Mouse (Mus musculus): Measurements from ENCODE around the gene Gm11569.
"Not testable (repeated sequence)": the region's sequence is repeated elsewhere in the genome, so short reads cannot be mapped to it uniquely, and the experiment has no call there.

Gene Gm11569

DNA sequence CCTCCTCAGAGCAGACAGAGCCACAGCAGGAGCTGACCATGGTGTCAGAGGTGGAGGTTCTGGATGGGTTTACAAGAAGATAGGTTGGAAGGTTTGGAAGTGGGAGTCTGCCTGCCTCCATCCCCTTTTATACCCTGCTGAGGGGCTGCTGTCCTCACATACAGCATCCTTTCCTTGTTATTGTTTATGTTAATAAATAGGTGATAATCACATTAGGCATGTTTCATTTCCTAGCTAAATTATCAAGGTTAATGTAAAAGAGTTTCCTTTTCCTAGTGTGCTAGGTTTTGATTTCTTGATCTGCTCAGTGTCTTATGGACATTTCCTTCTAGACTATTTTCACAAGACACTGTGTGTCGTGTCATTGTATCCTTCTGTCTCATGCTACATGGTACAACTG is at the start of gene Gm11569:
Gene Gm11569 (minus strand): TSS at position 101 of the 400 bp plus-strand sequence.
- in situ Hi-C loops (cut with MseI, MboI): loop anchor here in 1 of 2 experiments (10.0 kb wide), 1 partner anchor 46 kb away; no protein-coding TSS in a partner anchor

DNA sequence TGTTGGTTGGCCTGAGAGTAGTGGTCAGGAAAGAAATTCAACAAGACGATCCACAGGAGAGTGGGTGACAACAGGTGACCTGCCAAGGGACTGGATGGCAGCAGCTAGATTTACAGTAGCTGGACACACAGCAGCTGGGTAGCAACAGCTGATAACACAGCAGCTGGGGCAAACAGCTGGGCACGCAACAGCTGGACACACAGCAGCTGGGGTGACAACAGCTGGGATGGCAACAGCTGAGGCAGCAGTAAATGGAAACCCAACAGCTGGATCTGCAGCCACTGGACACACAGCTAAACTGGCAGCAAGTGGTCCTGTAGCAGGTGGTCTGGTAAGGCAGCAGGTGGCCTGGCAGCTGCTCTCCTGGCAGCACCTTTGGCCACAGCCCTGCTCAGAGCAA is 48.0 kb upstream of the Gm11569 start:
- in situ Hi-C loops (cut with MseI, MboI): loop anchor here in 1 of 2 experiments (10.0 kb wide), 1 partner anchor 52 kb away; the partner anchor contains the start of genes Gm11569 and Gm11596

DNA sequence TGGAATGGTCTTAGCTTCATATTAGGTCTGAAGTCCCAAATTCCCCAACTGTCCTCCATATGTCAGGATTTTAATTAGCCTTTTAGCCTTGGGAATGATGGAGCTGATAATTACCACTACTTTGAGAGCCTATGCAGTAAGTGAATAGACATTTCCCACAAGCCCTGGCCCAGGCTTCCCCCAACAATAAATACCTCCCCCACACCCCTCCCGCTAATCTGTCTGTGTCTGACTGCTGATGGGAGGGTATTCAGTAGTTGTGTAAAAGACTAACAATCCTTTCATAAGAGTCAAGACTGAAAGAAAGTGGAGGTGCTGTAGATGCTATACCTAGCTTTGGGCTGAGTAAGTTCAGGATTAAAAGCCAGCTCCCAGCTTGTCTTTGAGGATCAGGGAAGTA is 43.5 kb upstream of the Gm11569 start:
- in situ Hi-C loops (cut with MseI, MboI): loop anchor here in 1 of 2 experiments (10.0 kb wide), 1 partner anchor 47 kb away; the partner anchor contains the start of genes Gm11569 and Gm11596

DNA sequence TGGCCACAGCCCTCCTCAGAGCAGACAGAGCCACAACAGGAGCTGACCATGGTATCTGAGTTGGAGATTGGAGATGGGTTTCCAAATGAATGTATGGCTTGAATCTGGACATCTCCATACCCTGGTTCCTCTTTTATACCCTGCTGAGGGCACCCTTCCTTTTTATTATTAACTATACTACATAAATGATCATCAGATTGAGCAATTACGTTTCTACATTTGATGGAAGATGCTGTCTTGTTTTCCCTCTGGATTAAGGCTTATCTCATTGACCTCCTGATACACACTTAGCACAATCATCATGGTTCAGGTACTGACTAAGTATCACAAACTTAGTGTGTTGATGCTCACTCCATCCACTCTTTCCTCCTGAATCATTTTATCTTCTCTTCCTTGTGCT is 39.2 kb upstream of the Gm11569 start, which contains the start of gene 2300003K06Rik:
Gene 2300003K06Rik (minus strand): TSS at position 101 of the 400 bp plus-strand sequence.
- in situ Hi-C loops (cut with MseI, MboI): no loop called here

DNA sequence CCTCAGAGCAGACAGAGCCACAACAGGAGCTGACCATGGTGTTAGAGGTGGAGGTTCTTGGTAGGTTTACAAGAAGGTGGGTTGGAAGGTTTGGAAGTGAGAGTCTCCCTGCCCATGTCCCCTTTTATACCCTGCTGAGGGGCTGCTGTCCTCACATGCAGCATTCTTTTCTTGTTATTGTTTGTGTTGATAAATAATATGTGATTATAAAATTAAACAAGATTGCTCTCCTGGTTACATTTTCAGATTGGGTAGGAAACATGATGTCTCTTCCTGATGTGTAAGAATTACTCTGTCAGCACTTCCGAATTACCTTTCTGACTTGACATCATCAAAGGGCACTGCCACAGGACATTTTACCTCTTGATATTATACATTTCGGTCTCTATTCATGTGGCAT is 16.8 kb upstream of the Gm11569 start, which contains the start of gene Gm11564:
Gene Gm11564 (minus strand): TSS at position 101 of the 400 bp plus-strand sequence.
- in situ Hi-C loops (cut with MseI, MboI): not testable (repeated sequence)

DNA sequence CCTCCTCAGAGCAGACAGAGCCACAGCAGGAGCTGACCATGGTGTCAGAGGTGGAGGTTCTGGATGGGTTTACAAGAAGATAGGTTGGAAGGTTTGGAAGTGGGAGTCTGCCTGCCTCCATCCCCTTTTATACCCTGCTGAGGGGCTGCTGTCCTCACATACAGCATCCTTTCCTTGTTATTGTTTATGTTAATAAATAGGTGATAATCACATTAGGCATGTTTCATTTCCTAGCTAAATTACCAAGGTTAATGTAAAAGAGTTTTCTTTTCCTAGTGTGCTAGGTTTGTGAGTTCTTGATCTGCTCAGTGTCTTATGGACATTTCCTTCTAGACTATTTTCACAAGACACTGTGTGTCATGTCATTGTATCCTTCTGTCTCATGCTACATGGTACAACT is 11.1 kb upstream of the Gm11569 start, which contains the start of gene Krtap4-13:
Gene Krtap4-13 (minus strand): TSS at position 101 of the 400 bp plus-strand sequence.
- in situ Hi-C loops (cut with MseI, MboI): not testable (repeated sequence)

DNA sequence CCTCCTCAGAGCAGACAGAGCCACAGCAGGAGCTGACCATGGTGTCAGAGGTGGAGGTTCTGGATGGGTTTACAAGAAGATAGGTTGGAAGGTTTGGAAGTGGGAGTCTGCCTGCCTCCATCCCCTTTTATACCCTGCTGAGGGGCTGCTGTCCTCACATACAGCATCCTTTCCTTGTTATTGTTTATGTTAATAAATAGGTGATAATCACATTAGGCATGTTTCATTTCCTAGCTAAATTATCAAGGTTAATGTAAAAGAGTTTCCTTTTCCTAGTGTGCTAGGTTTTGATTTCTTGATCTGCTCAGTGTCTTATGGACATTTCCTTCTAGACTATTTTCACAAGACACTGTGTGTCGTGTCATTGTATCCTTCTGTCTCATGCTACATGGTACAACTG is 5.6 kb upstream of the Gm11569 start, which contains the start of gene Gm11554:
Gene Gm11554 (minus strand): TSS at position 101 of the 400 bp plus-strand sequence.
- in situ Hi-C loops (cut with MseI, MboI): not testable (repeated sequence)

DNA sequence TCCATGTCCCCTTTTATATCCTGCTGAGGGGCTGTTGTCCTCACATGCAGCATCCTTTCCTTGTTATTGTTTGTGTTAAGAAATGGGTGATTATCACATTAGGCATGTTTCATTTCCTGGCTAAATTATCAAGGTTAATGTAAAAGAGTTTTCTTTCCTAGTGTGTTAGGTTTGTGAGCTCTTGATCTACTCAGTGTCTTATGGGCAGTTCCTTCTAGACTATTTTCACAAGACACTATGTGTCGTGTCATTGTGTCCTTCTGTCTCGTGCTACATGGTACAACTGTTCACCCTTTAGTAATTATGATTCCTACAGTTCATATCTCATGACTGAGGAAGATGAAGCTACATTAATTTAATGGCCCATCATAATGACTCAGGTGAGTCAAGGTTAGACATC is 5.4 kb downstream of the Gm11569 start, which contains the start of gene Gm11596:
Gene Gm11596 (minus strand): TSS at position 101 of the 400 bp plus-strand sequence.
- in situ Hi-C loops (cut with MseI, MboI): loop anchor here in 1 of 2 experiments (10.0 kb wide), 1 partner anchor 51 kb away; no protein-coding TSS in a partner anchor

DNA sequence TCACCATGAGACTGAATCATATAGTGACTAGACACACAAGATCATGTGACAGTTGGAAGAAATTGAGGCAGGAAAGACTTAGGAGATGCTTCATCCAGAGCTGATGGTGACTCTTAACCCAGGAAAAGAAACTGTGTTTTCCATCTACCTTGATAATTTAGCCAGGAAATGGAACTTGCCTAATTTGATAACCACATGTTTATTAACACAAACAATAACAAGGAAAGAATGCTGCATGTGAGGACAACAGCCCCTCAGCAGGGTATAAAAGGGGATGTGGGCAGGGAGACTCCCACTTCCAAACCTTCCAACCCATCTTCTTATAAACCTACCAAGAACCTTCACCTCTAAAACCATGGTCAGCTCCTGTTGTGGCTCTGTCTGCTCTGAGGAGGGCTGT is 13.8 kb downstream of the Gm11569 start, which contains the start of gene Krtap4-9:
Gene Krtap4-9 (plus strand): TSS at position 301 of the 400 bp plus-strand sequence.
- in situ Hi-C loops (cut with MseI, MboI): not testable (repeated sequence)

DNA sequence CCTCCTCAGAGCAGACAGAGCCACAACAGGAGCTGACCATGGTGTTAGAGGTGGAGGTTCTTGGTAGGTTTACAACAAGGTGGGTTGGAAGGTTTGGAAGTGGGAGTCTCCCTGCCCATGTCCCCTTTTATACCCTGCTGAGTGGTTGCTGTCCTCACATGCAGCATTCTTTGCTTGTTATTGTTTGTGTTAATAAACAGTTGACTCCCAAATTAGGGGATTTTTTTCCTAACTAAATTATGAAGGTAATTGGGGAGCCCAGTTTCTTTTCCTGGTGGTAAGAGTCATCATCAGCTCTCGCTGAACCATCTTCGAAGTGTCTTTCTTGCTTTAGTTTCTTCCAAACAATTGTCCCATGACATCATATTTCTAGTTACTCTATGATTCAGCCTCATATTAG is 18.1 kb downstream of the Gm11569 start, which contains the start of gene Krtap4-8:
Gene Krtap4-8 (minus strand): TSS at position 101 of the 400 bp plus-strand sequence.
- in situ Hi-C loops (cut with MseI, MboI): no loop called here

DNA sequence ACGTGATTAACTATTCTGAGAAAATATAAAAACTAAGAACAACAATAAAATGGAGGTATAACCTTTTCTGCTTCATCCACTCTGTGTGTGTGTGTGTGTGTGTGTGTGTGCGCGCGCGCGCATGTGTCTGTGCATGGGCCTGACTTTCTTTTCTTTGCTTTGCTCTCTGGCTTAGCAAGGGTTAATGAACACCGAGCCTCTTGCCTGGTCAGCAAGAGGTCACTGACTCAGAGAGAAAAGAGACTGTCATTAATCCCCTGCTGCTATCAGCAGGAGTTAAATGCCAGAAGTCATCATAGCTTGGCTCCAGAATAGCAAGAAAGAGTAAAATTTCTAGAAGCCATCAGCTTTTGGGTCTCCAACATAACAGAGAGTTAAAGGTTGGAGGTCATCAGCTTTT is 20.3 kb downstream of the Gm11569 start:
- in situ Hi-C loops (cut with MseI, MboI): loop anchor here in 1 of 2 experiments (10.0 kb wide), 1 partner anchor 76 kb away; the partner anchor contains the start of genes Gm11568 and Krtap4-16

DNA sequence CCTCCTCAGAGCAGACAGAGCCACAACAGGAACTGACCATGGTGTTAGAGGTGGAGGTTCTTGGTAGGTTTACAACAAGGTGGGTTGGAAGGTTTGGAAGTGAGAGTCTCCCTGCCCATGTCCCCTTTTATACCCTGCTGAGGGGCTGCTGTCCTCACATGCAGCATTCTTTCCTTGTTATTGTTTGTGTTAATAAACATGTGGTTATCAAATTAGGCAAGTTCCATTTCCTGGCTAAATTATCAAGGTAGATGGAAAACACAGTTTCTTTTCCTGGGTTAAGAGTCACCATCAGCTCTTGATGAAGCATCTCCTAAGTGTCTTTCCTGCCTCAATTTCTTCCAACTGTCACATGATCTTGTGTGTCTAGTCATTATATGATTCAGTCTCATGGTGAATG is 25.9 kb downstream of the Gm11569 start, which contains the start of gene Gm11595:
Gene Gm11595 (minus strand): TSS at position 101 of the 400 bp plus-strand sequence.
- in situ Hi-C loops (cut with MseI, MboI): loop anchor here in 1 of 2 experiments (10.0 kb wide), 1 partner anchor 82 kb away; the partner anchor contains the start of genes Gm11568 and Krtap4-16

DNA sequence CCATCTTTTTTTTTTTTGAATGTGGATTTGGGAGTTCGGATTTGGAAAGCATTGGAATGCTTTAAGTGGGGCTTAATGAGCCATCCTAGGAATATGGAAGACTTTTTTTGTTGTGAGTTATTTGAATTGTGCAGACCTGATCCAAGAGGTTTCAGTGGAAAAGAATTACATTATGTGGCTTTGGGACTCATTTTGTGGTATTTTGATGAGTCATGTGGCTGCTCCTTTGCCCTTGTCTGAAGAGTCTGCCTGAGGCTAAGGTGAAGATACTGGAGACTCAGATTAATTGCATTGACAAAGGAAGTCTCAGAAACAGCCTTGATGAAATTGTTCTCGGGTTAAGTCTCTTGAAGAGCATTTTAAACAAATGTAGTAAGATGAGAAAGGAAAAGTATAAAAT is 30.3 kb downstream of the Gm11569 start:
- in situ Hi-C loops (cut with MseI, MboI): no loop called here

DNA sequence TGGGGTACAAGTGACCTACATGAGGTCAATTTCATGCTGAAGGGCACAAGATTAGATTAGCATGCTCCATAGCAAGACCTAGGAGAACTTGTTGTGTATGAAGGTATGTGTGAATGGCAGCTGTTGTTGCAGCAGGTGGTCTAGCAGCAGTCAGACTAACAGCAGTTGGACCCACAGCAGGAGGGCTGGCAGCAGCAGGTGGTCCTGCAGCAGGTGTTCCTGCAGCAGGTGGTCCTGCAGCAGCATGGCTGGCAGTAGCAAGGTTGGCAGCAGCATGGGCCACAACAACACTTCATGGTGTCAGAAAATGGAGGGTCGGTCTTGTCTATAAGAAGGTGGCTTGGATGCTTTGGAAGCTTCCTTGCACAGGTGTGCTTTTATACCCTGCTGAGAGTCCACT is 39.9 kb downstream of the Gm11569 start:
- in situ Hi-C loops (cut with MseI, MboI): no loop called here
